Mouse (Mus musculus) MEL (cell line): ENCODE measurements at regions not wholly inside any gene's neighbourhood (a gene's known extent, or its start where the extent isn't known, plus 50 kb on each side); places are given as distances from the start of the nearest gene placed in this dataset.

Experiments used
- CHD1 ChIP-seq: IDR thresholded peaks from 2 replicates; pipeline ENCODE4 v1.6.1; 2012; ENCODE audit warnings: low read depth, mild to moderate bottlenecking, inconsistent platforms, low read length, improper control_type of control experiment
- CTCF ChIP-seq, 3 experiments: IDR thresholded peaks in 2 of 3; conservative IDR thresholded peaks in 1 of 3; 2 replicates each; pipeline ENCODE4 v1.5.1; 2011 to 2012; ENCODE audit warnings: low read length in 3 of 3, low read depth in 2 of 3, mild to moderate bottlenecking in 2 of 3, improper control_type of control experiment in 1 of 3, inconsistent platforms in 1 of 3, mixed read lengths in 1 of 3, moderate library complexity in 1 of 3; ENCODE audit not compliant: control insufficient read depth in 1 of 3, insufficient read depth in 1 of 3, poor library complexity in 1 of 3, severe bottlenecking in 1 of 3
- EP300 ChIP-seq, 2 experiments: IDR thresholded peaks; 2 replicates each; pipeline ENCODE4 v1.6.1; 2011; ENCODE audit warnings: improper control_type of control experiment in 2 of 2, low read length in 2 of 2, low read depth in 1 of 2, mild to moderate bottlenecking in 1 of 2
- MAX ChIP-seq: IDR thresholded peaks from 2 replicates; pipeline ENCODE4 v1.6.1; 2011; ENCODE audit warnings: low read length, improper control_type of control experiment
- NRF1 ChIP-seq: IDR thresholded peaks from 2 replicates; pipeline ENCODE4 v1.6.1; 2014; ENCODE audit warnings: low read depth, mild to moderate bottlenecking, inconsistent platforms, low read length, improper control_type of control experiment, moderate library complexity; ENCODE audit not compliant: poor library complexity, insufficient read depth, severe bottlenecking
- USF1 ChIP-seq: IDR thresholded peaks from 2 replicates; pipeline ENCODE4 v1.6.1; 2014; ENCODE audit warnings: low read depth, mild to moderate bottlenecking, inconsistent platforms, low read length, improper control_type of control experiment, moderate library complexity
- USF2 ChIP-seq, 2 experiments: IDR thresholded peaks; 2 replicates each; pipeline ENCODE4 v1.6.1; 2011 to 2012; ENCODE audit warnings: improper control_type of control experiment in 2 of 2, low read length in 2 of 2, borderline replicate concordance in 1 of 2, inconsistent platforms in 1 of 2, low read depth in 1 of 2, mild to moderate bottlenecking in 1 of 2; ENCODE audit not compliant: insufficient read depth in 1 of 2

DNA sequence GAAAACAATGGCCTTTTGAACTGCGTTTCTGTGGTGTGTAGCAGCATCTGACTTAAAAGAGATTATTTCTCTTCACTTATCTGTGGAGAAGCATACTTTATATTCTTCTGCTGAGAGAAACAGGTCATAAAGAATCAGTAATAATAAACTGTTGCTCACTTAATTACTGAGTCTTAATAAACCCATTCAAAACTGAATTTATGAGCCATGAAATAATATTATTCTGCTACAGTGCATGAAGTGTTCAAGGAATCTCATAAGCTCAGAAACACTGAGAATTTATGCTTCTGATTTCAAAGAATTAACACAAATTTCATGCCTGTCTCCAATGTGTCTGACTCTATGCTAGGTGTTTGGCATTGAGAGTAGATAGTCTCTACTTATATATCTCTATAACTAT lies 597.0 kb upstream of the Slit2 start:
- TF ChIP-seq NRF1: no peak
- TF ChIP-seq USF2 (IDR thresholded peaks at IDR 0.05; ENCODE audit: borderline replicate concordance in 1 of 2, insufficient read depth in 1 of 2, low read depth in 1 of 2, low read length in 2 of 2): no peak
- TF ChIP-seq CHD1: no peak
- no peak for TF ChIP-seq MAX
- no peak for TF ChIP-seq CTCF (IDR thresholded peaks at IDR 0.05 in 2 of 3, conservative IDR thresholded peaks at IDR 0.05 in 1 of 3; ENCODE audit: control insufficient read depth in 1 of 3, insufficient read depth in 1 of 3, low read depth in 2 of 3, low read length in 3 of 3, poor library complexity in 1 of 3, severe bottlenecking in 1 of 3)
- no peak for TF ChIP-seq USF1
- no peak for TF ChIP-seq EP300 (IDR thresholded peaks at IDR 0.05; ENCODE audit: low read depth in 1 of 2, low read length in 2 of 2)
